Mouse (Mus musculus) myocyte (in vitro differentiated cells): Measurements from ENCODE around the gene Pdha1.

Experiments used
- CEBPB ChIP-seq: IDR thresholded peaks from 2 replicates; pipeline ENCODE4 v1.6.1; 2011; ENCODE audit warnings: mild to moderate bottlenecking, moderate library complexity; ENCODE audit not compliant: poor library complexity, insufficient read depth, severe bottlenecking
- E2F4 ChIP-seq: IDR thresholded peaks from one replicate; pipeline ENCODE4 v1.6.1; 2011; ENCODE audit warnings: mild to moderate bottlenecking, control low read depth, moderate library complexity; ENCODE audit not compliant: insufficient read depth
- MAX ChIP-seq: IDR thresholded peaks from one replicate; pipeline ENCODE4 v1.6.1; 2011; ENCODE audit warnings: low read depth, mild to moderate bottlenecking, control low read depth
- MYOD1 ChIP-seq, 3 experiments: IDR thresholded peaks; one replicate each; pipeline ENCODE4 v1.6.1; 2011; ENCODE audit warnings: control low read depth in 2 of 3, low read depth in 2 of 3, mild to moderate bottlenecking in 2 of 3, moderate library complexity in 1 of 3; ENCODE audit not compliant: insufficient read length in 2 of 3, control insufficient read depth in 1 of 3
- POLR2A ChIP-seq: IDR thresholded peaks from one replicate; pipeline ENCODE4 v1.6.1; 2011; ENCODE audit warnings: low read depth, mild to moderate bottlenecking, control low read depth, moderate library complexity; ENCODE audit not compliant: insufficient read length
- SRF ChIP-seq: IDR thresholded peaks from one replicate; pipeline ENCODE4 v1.6.1; 2011; ENCODE audit warnings: low read depth; ENCODE audit not compliant: control insufficient read depth, insufficient read length
- TCF12 ChIP-seq: IDR thresholded peaks from one replicate; pipeline ENCODE4 v1.6.1; 2011; ENCODE audit warnings: mild to moderate bottlenecking, control low read depth; ENCODE audit not compliant: poor library complexity, insufficient read depth, severe bottlenecking
- USF1 ChIP-seq: IDR thresholded peaks from one replicate; pipeline ENCODE4 v1.6.1; 2011; ENCODE audit warnings: low read depth, mild to moderate bottlenecking, control low read depth, moderate library complexity

DNA sequence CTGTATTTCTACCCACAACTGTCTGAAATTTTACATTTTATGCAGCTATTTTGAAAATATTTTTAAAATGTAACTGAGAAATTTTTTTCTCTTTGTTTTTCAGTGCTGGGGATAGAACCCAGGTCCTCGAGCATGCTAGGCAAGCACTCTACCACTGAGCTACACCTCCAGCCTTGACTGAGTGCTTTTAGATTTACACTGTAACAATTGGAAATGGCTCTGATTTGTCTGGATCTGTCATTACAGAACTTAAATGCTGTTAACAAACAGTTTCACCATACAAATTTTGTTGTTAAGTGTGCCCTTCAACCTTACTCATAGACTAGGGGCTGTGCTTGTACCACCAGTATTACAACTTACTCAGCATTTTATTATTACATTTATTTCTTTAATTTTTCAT, 46.2 kb downstream of the Pdha1 start:
- TF ChIP-seq TCF12 (no peak), POLR2A (no peak), E2F4 (no peak), MYOD1 (IDR thresholded peaks at IDR 0.05; ENCODE audit: control insufficient read depth in 1 of 3, insufficient read length in 2 of 3, low read depth in 2 of 3) (no peak), SRF (no peak), MAX (no peak), USF1 (no peak), CEBPB (no peak)
